Mouse (Mus musculus) hindbrain, embryonic 14.5 days (tissue): ENCODE measurements around the gene Slf2. TPM values are rescaled to one million over a fixed set of nuclear protein-coding genes. Genes with fewer than 3 reads are reported as not detected.
A peak's percentile ranks its signal among the peaks of the same experiment; 100 is the strongest.

ENCODE experiments used
- ATAC-seq: fragments of 200-750 bp; cut with Nextera tagmentation; 2 replicates; pipeline ENCODE4 v1.8.0; 2017; ENCODE audit warnings: moderate number of reproducible peaks, mild to moderate bottlenecking, moderate TSS enrichment, moderate library complexity; ENCODE audit not compliant: low FRiP score
- DNase-seq: peaks from one replicate; pipeline ENCODE4 v3.0.0-alpha.2; 2015; ENCODE audit warnings: low spot score
- H3K27ac ChIP-seq: fragments of 300-500 bp; sonication (generic); 2 replicates; pipeline ENCODE4 v1.5.1; 2014; ENCODE audit warnings: mild to moderate bottlenecking, moderate library complexity
- H3K27me3 ChIP-seq: fragments of 300-500 bp; sonication (generic); 2 replicates; pipeline ENCODE4 v1.6.1; 2014; ENCODE audit warnings: mild to moderate bottlenecking, low read length, mixed read lengths; ENCODE audit not compliant: control insufficient read depth, insufficient read depth
- H3K36me3 ChIP-seq: fragments of 300-500 bp; sonication (generic); replicated peaks from 2 replicates; pipeline ENCODE4 v1.6.1; 2014; ENCODE audit not compliant: control insufficient read depth, insufficient read depth
- H3K4me1 ChIP-seq: fragments of 300-500 bp; sonication (generic); replicated peaks from 2 replicates; pipeline ENCODE4 v1.6.1; 2014; ENCODE audit warnings: antibody characterized with exemption, low read length, mixed read lengths; ENCODE audit not compliant: control insufficient read depth, insufficient read depth
- H3K4me2 ChIP-seq: fragments of 300-500 bp; sonication (generic); replicated peaks from 2 replicates; pipeline ENCODE4 v1.6.1; 2014; ENCODE audit warnings: mild to moderate bottlenecking, moderate library complexity
- H3K4me3 ChIP-seq: fragments of 300-500 bp; sonication (generic); replicated peaks from 2 replicates; pipeline ENCODE4 v1.5.1; 2014; ENCODE audit warnings: mild to moderate bottlenecking, low read length
- H3K9ac ChIP-seq: fragments of 300-500 bp; sonication (generic); 2 replicates; pipeline ENCODE4 v1.6.1; 2014
- H3K9me3 ChIP-seq: fragments of 300-500 bp; sonication (generic); 2 replicates; pipeline ENCODE4 v1.6.1; 2016; ENCODE audit warnings: low read length; ENCODE audit not compliant: control insufficient read depth
- WGBS: fragments of 180-500 bp; shearing (Covaris S2); extraction: QIAGEN DNeasy Blood & Tissue Kit; methylation state at CpG from one replicate; pipeline ENCODE4 v1.1.7; 2014; 5-methylcytosine and 5-hydroxymethylcytosine counted together
- polyA plus RNA-seq: library from polyadenylated mRNA; unstranded; fragments of >200 nt; fragmentation: Nextera tagmentation; extraction: Ambion mirVana; gene quantifications from 2 replicates; pipeline ENCODE4 v1.2.1, GENCODE M21; 2014

Slf2 gene
- polyA plus RNA-seq, 1 experiment from 2014 or later: 34.8 TPM

DNA sequence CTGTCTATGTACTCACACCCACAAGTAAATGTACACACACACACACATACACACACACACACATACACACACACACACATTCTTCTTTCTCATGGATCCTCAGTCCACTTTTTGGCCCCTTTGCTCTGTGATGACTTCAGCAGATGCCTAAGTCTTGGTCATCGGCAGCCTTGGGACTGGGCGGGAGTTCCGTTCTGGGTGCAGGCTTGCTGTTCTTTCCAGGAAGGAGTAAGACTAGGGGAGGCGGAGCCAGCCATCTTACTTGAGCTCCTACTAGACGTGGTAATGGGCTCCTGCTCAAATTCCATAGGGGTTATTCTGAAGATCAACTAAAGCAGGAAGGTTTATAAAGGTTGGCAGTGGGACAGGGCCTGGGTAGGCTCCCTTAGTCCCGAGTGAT is 89.4 kb downstream of the Slf2 start:
- DNase-seq (no peak), ATAC-seq (no peak)
- no peak overlapping the region for H3K4me3 ChIP-seq
- H3K4me1 ChIP-seq: peaks cover 38% of the 10 kb centered on the region
- no peaks in the 10 kb centered on the region for H3K27me3 ChIP-seq
- H3K27ac ChIP-seq: no peak overlapping the region
- H3K9ac ChIP-seq: no peak overlapping the region
- no peaks in the 10 kb centered on the region for H3K9me3 ChIP-seq
- 72% methylated on average over 6 of the region's 6 CpGs for WGBS
- no peak overlapping the region for H3K4me2 ChIP-seq
- H3K36me3 ChIP-seq: peaks cover 17% of the 10 kb centered on the region

GRCm38 (mm10) chr19:45021362-45021761 is 90.4 kb downstream of the Slf2 start:
- no peak overlapping the region for H3K9ac ChIP-seq
- H3K27me3 ChIP-seq: no peaks in the 10 kb centered on the region
- DNase-seq (no peak), ATAC-seq (no peak)
- no peak overlapping the region for H3K27ac ChIP-seq
- H3K4me1 ChIP-seq: peaks cover 28% of the 10 kb centered on the region
- peaks cover 28% of the 10 kb centered on the region for H3K36me3 ChIP-seq
- 87% methylated on average over 15 of the region's 15 CpGs for WGBS
- no peak overlapping the region for H3K4me2 ChIP-seq
- no peaks in the 10 kb centered on the region for H3K9me3 ChIP-seq
- no peak overlapping the region for H3K4me3 ChIP-seq

DNA sequence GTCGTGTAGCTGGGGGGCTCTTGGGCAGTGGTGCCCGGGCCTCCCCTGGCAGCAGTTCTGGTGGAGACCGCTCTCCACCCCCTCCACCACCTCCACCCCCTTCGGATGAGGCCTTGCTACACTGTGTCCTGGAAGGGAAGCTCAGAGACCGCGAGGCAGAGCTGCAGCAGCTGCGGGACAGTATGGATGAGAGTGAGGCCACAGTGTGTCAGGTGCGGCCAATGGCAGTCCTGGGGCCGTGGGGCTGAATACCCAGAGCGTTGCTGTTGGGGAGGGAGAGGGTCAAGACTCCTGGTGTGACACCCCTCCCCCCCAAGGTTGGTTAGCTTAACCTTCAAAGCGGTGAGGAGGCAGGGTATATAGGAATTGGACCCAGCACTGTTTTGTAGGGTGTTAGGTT is 93.0 kb downstream of the Slf2 start:
- Histone ChIP-seq H3K27ac (no peak overlapping the region), H3K9ac (no peak overlapping the region), H3K4me1 (peaks cover 15% of the 10 kb centered on the region; the same call in 1 of the 2 replicates), H3K4me2 (no peak overlapping the region), H3K27me3 (no peaks in the 10 kb centered on the region), H3K4me3 (no peak overlapping the region), H3K9me3 (no peaks in the 10 kb centered on the region), H3K36me3 (peaks cover 50% of the 10 kb centered on the region)
- 78% methylated on average over 10 of the region's 11 CpGs for WGBS
- DNase-seq (no peak), ATAC-seq (0 out of 2 replicates have a peak, but pooled peaks have one; percentile 29)

DNA sequence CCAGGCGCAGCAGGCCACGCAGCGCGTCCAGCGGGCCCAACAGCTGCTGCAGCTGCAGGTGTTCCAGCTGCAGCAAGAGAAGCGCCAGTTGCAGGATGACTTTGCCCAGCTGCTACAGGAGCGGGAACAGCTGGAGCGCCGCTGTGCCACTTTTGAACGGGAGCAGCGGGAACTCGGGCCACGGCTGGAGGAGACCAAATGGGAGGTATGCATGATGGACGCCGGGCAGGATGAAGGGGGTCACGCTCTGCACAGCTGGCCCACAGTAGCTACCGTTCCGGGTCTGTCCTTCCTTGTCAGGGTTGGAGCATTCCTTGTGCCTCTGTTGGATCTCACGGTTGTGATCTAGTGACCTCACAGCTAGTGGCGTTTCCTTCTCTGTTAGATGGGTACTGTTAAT is 93.8 kb downstream of the Slf2 start:
- DNase-seq (no peak), ATAC-seq (no peak)
- Histone ChIP-seq H3K9ac (no peak overlapping the region), H3K4me1 (peaks cover 14% of the 10 kb centered on the region; the same call in 1 of the 2 replicates), H3K4me3 (no peak overlapping the region), H3K36me3 (peaks cover 50% of the 10 kb centered on the region), H3K4me2 (no peak overlapping the region), H3K9me3 (no peaks in the 10 kb centered on the region), H3K27me3 (no peaks in the 10 kb centered on the region), H3K27ac (no peak overlapping the region)
- WGBS: 82% methylated on average over 20 of the region's 20 CpGs

DNA sequence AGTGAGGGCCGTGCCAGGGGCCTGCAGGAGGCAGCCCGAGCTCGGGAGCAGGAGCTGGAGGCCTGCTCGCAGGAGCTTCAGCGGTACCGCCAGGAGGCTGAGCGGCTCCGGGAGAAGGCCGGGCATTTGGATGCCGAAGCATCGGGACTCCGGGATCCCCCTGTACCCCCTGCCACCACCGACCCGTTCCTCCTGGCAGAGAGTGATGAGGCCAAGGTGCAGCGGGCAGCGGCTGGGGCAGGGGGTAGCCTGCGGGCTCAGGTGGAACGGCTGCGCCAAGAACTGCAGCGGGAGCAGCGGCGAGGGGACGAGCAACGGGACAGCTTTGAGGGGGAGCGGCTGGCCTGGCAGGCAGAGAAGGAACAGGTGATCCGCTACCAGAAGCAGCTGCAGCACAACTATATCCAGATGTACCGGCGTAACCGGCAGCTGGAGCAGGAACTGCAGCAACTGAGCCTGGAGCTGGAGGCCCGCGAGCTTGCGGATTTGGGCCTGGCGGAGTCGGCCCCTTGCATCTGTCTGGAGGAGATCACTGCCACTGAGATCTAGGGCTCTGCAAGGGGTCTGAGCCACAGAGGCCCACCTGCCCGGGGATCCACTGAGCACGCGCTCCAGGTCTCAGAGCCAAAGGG is 95.1 kb downstream of the Slf2 start:
- peaks cover 50% of the 10 kb centered on the region for H3K36me3 ChIP-seq
- 93% methylated on average over 37 of the region's 37 CpGs for WGBS

DNA sequence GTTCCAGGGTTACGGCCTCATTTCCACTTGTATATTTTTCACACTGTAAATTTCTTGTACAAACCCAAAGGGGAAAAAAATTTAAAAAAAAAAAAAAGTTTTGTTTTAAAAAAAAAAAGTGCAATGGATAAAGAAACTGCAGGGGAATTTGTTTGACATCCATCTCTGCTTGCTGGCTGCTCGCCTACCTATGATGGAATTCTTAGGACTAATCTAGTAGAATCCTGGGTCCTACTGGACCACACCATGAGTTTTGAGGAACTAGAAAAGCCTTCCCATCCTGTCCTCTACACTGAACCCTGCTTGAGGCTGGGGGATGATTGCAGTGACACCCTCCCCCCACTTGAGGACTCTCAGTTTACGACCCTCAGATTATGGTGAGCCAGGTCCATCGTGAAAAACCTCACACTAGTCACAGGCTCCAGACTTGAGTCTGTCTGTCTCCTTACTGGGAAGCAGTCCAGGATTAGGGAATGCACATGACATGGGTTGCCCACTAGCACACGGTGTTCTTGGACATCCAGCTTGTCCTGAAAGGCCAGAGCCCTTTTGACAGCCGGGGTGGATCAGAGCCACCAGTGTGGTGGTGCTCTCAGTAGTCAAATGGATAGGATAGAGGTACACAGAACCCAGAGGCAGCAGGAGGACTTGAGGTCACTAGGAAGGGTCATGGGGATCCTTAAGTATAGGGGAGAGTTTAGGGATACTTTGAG is 96.2 kb downstream of the Slf2 start:
- Histone ChIP-seq H3K4me1 (no peaks in the 10 kb centered on the region), H3K27ac (no peak overlapping the region), H3K9ac (no peak overlapping the region), H3K27me3 (no peaks in the 10 kb centered on the region), H3K36me3 (peaks cover 50% of the 10 kb centered on the region), H3K4me2 (no peak overlapping the region), H3K4me3 (no peak overlapping the region), H3K9me3 (no peaks in the 10 kb centered on the region)
- ATAC-seq (no peak), DNase-seq (no peak)
- 87% methylated on average over 6 of the region's 6 CpGs for WGBS

More for the DNA sequence above, 95.1 kb downstream of the Slf2 start:
- Histone ChIP-seq H3K4me2 (no peak overlapping the region), H3K27me3 (no peaks in the 10 kb centered on the region), H3K9me3 (no peaks in the 10 kb centered on the region), H3K4me3 (no peak overlapping the region), H3K4me1 (0 out of 2 replicates have a peak, but pooled peaks cover 5% of the 10 kb centered on the region), H3K27ac (no peak overlapping the region), H3K9ac (no peak overlapping the region)
- no peak for ATAC-seq
- no peak for DNase-seq

- H3K4me1 ChIP-seq: no peaks in the 10 kb centered on the region
- peaks cover 50% of the 10 kb centered on the region for H3K36me3 ChIP-seq
- WGBS: 70% methylated on average over 6 of the region's 6 CpGs
- no peak overlapping the region for H3K27ac ChIP-seq
- H3K9me3 ChIP-seq: no peaks in the 10 kb centered on the region
- H3K9ac ChIP-seq: no peak overlapping the region
- ATAC-seq (no peak), DNase-seq (no peak)
- H3K27me3 ChIP-seq: no peaks in the 10 kb centered on the region
- H3K4me3 ChIP-seq: no peak overlapping the region
- no peak overlapping the region for H3K4me2 ChIP-seq
These were observed 96.9 kb downstream of the Slf2 start for GRCm38 (mm10) chr19:45027848-45028247.

GRCm38 (mm10) chr19:45028746-45029145 is 97.8 kb downstream of the Slf2 start:
- H3K27ac ChIP-seq: no peak overlapping the region
- no peaks in the 10 kb centered on the region for H3K9me3 ChIP-seq
- H3K27me3 ChIP-seq: no peaks in the 10 kb centered on the region
- 65% methylated on average over 19 of the region's 19 CpGs for WGBS
- H3K4me1 ChIP-seq: no peaks in the 10 kb centered on the region
- DNase-seq: no peak
- no peak overlapping the region for H3K4me3 ChIP-seq
- peaks cover 44% of the 10 kb centered on the region for H3K36me3 ChIP-seq
- no peak overlapping the region for H3K9ac ChIP-seq
- no peak for ATAC-seq
- no peak overlapping the region for H3K4me2 ChIP-seq

GRCm38 (mm10) chr19:45029571-45029970 is 98.6 kb downstream of the Slf2 start:
- H3K4me1 ChIP-seq: no peaks in the 10 kb centered on the region
- no peak overlapping the region for H3K27ac ChIP-seq
- no peak overlapping the region for H3K4me2 ChIP-seq
- H3K9ac ChIP-seq: no peak overlapping the region
- no peaks in the 10 kb centered on the region for H3K9me3 ChIP-seq
- H3K27me3 ChIP-seq: no peaks in the 10 kb centered on the region
- 45% methylated on average over 9 of the region's 9 CpGs for WGBS
- ATAC-seq (no peak), DNase-seq (no peak)
- H3K4me3 ChIP-seq: no peak overlapping the region
- H3K36me3 ChIP-seq: peaks cover 40% of the 10 kb centered on the region
